Mouse (Mus musculus) kidney, postnatal 0 days (tissue): ENCODE results near the gene Mmp9. TPM values are rescaled to one million over a fixed set of nuclear protein-coding genes. Genes with fewer than 3 reads are reported as not detected.

ENCODE experiments used
- ATAC-seq: fragments of 200-750 bp; cut with Nextera tagmentation; replicated peaks from 2 replicates; pipeline ENCODE4 v1.8.0; 2017; ENCODE audit warnings: low read depth, moderate number of reproducible peaks, moderate TSS enrichment, moderate library complexity; ENCODE audit not compliant: low FRiP score
- DNase-seq: peaks from one replicate; pipeline ENCODE4 v3.0.0-alpha.2; 2016; ENCODE audit warnings: low spot score
- H3K27ac ChIP-seq: fragments of 300-500 bp; sonication (generic); 2 replicates; pipeline ENCODE4 v1.5.1; 2014; ENCODE audit warnings: mild to moderate bottlenecking
- H3K27me3 ChIP-seq: fragments of 300-500 bp; sonication (generic); 2 replicates; pipeline ENCODE4 v1.6.1; 2014; ENCODE audit warnings: low read length, mixed read lengths; ENCODE audit not compliant: insufficient read depth
- H3K36me3 ChIP-seq: fragments of 300-500 bp; sonication (generic); 2 replicates; pipeline ENCODE4 v1.6.1; 2014; ENCODE audit warnings: low read length, mixed read lengths; ENCODE audit not compliant: insufficient read depth
- H3K4me1 ChIP-seq: fragments of 300-500 bp; sonication (generic); replicated peaks from 2 replicates; pipeline ENCODE4 v1.6.1; 2014; ENCODE audit warnings: antibody characterized with exemption, low read length, mixed read lengths; ENCODE audit not compliant: insufficient read depth
- H3K4me2 ChIP-seq: fragments of 300-500 bp; sonication (generic); 2 replicates; pipeline ENCODE4 v1.6.1; 2014; ENCODE audit warnings: mild to moderate bottlenecking, low read length, moderate library complexity, mixed read lengths
- H3K4me3 ChIP-seq: fragments of 300-500 bp; sonication (generic); replicated peaks from 2 replicates; pipeline ENCODE4 v1.5.1; 2014; ENCODE audit warnings: low read depth, low read length
- H3K9ac ChIP-seq: fragments of 300-500 bp; sonication (generic); 2 replicates; pipeline ENCODE4 v1.6.1; 2014; ENCODE audit warnings: low read depth, low read length
- H3K9me3 ChIP-seq: fragments of 300-500 bp; sonication (generic); replicated peaks from 2 replicates; pipeline ENCODE4 v1.6.1; 2016; ENCODE audit warnings: low read length, inconsistent platforms, mixed read lengths
- CTCF ChIP-seq: IDR thresholded peaks from 2 replicates; pipeline ENCODE4 v1.5.1; 2016; ENCODE audit warnings: antibody characterized with exemption, low read depth, mild to moderate bottlenecking, moderate library complexity
- WGBS: fragments of 180-500 bp; shearing (Covaris S2); extraction: QIAGEN DNeasy Blood & Tissue Kit; methylation state at CpG from one replicate; pipeline ENCODE4 v1.1.7; 2014; 5-methylcytosine and 5-hydroxymethylcytosine counted together
- polyA plus RNA-seq: library from polyadenylated mRNA; unstranded; fragments of >200 nt; fragmentation: Nextera tagmentation; extraction: Ambion mirVana; gene quantifications from 2 replicates; pipeline ENCODE4 v1.2.1, GENCODE M21; 2015

Mmp9 gene
- polyA plus RNA-seq, 1 experiment from 2014 or later: 1.7 TPM

GRCm38 (mm10) chr2:164912151-164912550, 28.4 kb upstream of the Mmp9 start:
- H3K36me3 ChIP-seq: peaks cover 20% of the 10 kb centered on the region
- no peaks in the 10 kb centered on the region for H3K9me3 ChIP-seq
- peak overlapping the region; percentile 77 for H3K9ac ChIP-seq
- peak overlapping the region; percentile 94 for H3K27ac ChIP-seq
- peak overlapping the region; percentile 82 for H3K4me2 ChIP-seq
- WGBS: 3% methylated on average over 12 of the region's 12 CpGs
- TF ChIP-seq CTCF: no peak
- H3K27me3 ChIP-seq: no peaks in the 10 kb centered on the region
- DNase-seq: peak; percentile 55
- peaks cover 16% of the 10 kb centered on the region; the same call in 1 of the 2 replicates for H3K4me1 ChIP-seq
- 0 out of 2 replicates have a peak, but pooled peaks have one; percentile 4 for ATAC-seq
- H3K4me3 ChIP-seq: peak overlapping the region; percentile 77

- no peak overlapping the region for H3K4me2 ChIP-seq
- ATAC-seq (no peak), DNase-seq (no peak)
- peaks cover 16% of the 10 kb centered on the region; the same call in 1 of the 2 replicates for H3K4me1 ChIP-seq
- H3K9ac ChIP-seq: no peak overlapping the region
- WGBS: 89% methylated on average over 9 of the region's 9 CpGs
- H3K27ac ChIP-seq: peak overlapping the region; percentile 94; the same call in 1 of the 2 replicates
- H3K4me3 ChIP-seq: no peak overlapping the region
- peaks cover 12% of the 10 kb centered on the region for H3K36me3 ChIP-seq
- no peak for TF ChIP-seq CTCF
- no peaks in the 10 kb centered on the region for H3K27me3 ChIP-seq
- H3K9me3 ChIP-seq: no peaks in the 10 kb centered on the region
Measured at GRCm38 (mm10) chr2:164912749-164913427, 27.7 kb upstream of the Mmp9 start.

GRCm38 (mm10) chr2:164913428-164913786, 27.2 kb upstream of the Mmp9 start:
- Histone ChIP-seq H3K36me3 (peaks cover 7% of the 10 kb centered on the region), H3K27me3 (no peaks in the 10 kb centered on the region), H3K4me3 (no peak overlapping the region), H3K27ac (0 out of 2 replicates have a peak overlapping the region, but pooled peaks have one; percentile 13), H3K9ac (no peak overlapping the region), H3K9me3 (no peaks in the 10 kb centered on the region), H3K4me2 (no peak overlapping the region), H3K4me1 (peaks cover 16% of the 10 kb centered on the region; the same call in 1 of the 2 replicates)
- TF ChIP-seq CTCF: no peak
- DNase-seq: peak; percentile 22
- no peak for ATAC-seq
- WGBS: 92% methylated on average over 2 of the region's 2 CpGs

GRCm38 (mm10) chr2:164916820-164917219, 23.8 kb upstream of the Mmp9 start:
- 0 out of 2 replicates have a peak, but pooled peaks cover 5% of the 10 kb centered on the region for H3K4me1 ChIP-seq
- no peak overlapping the region for H3K4me3 ChIP-seq
- H3K27me3 ChIP-seq: no peaks in the 10 kb centered on the region
- ATAC-seq (no peak), DNase-seq (no peak)
- H3K36me3 ChIP-seq: no peaks in the 10 kb centered on the region
- H3K27ac ChIP-seq: no peak overlapping the region
- no peak overlapping the region for H3K9ac ChIP-seq
- no peak for TF ChIP-seq CTCF
- no peaks in the 10 kb centered on the region for H3K9me3 ChIP-seq
- H3K4me2 ChIP-seq: no peak overlapping the region
- 41% methylated on average over 5 of the region's 5 CpGs for WGBS

GRCm38 (mm10) chr2:164917371-164917770, 23.2 kb upstream of the Mmp9 start:
- Histone ChIP-seq H3K4me1 (0 out of 2 replicates have a peak, but pooled peaks cover under 1% of the 10 kb centered on the region), H3K4me2 (no peak overlapping the region), H3K27ac (no peak overlapping the region), H3K9ac (no peak overlapping the region), H3K36me3 (no peaks in the 10 kb centered on the region), H3K9me3 (no peaks in the 10 kb centered on the region), H3K4me3 (no peak overlapping the region), H3K27me3 (no peaks in the 10 kb centered on the region)
- no peak for ATAC-seq
- no peak for DNase-seq
- TF ChIP-seq CTCF: no peak
- WGBS: 36% methylated on average over 10 of the region's 10 CpGs

GRCm38 (mm10) chr2:164918325-164918724, 22.3 kb upstream of the Mmp9 start:
- peak; percentile 40 for DNase-seq
- no peak overlapping the region for H3K4me3 ChIP-seq
- no peaks in the 10 kb centered on the region for H3K36me3 ChIP-seq
- no peaks in the 10 kb centered on the region for H3K4me1 ChIP-seq
- WGBS: 78% methylated on average over 4 of the region's 5 CpGs
- no peak overlapping the region for H3K27ac ChIP-seq
- H3K9ac ChIP-seq: no peak overlapping the region
- H3K4me2 ChIP-seq: no peak overlapping the region
- TF ChIP-seq CTCF: peak; percentile 63
- H3K27me3 ChIP-seq: no peaks in the 10 kb centered on the region
- ATAC-seq: no peak
- no peaks in the 10 kb centered on the region for H3K9me3 ChIP-seq
